Mouse (Mus musculus) testis, adult 2 months (tissue): ENCODE measurements at regions not wholly inside any gene's neighbourhood (a gene's known extent, or its start where the extent isn't known, plus 50 kb on each side); places are given as distances from the start of the nearest gene placed in this dataset.
A peak's percentile ranks its signal among the peaks of the same experiment; 100 is the strongest.

Experiments used
- H3K27ac ChIP-seq: fragments of 200-500 bp; 2 replicates; pipeline ENCODE4 v1.5.1; 2012; ENCODE audit warnings: low read depth, low read length; ENCODE audit not compliant: control insufficient read depth, insufficient read depth
- H3K27me3 ChIP-seq: fragments of 200-500 bp; 2 replicates; pipeline ENCODE4 v1.6.1; 2012; ENCODE audit warnings: mild to moderate bottlenecking, low read length, moderate library complexity; ENCODE audit not compliant: control insufficient read depth, insufficient read depth
- H3K36me3 ChIP-seq: fragments of 200-500 bp; 2 replicates; pipeline ENCODE4 v1.6.1; 2012; ENCODE audit warnings: mild to moderate bottlenecking, low read length; ENCODE audit not compliant: control insufficient read depth, insufficient read depth
- H3K4me1 ChIP-seq: fragments of 200-500 bp; 2 replicates; pipeline ENCODE4 v1.6.1; 2012; ENCODE audit warnings: low read length; ENCODE audit not compliant: control insufficient read depth, insufficient read depth
- H3K4me3 ChIP-seq: fragments of 200-500 bp; 2 replicates; pipeline ENCODE4 v1.5.1; 2012; ENCODE audit warnings: low read depth, mild to moderate bottlenecking, low read length, moderate library complexity, mixed read lengths; ENCODE audit not compliant: control insufficient read depth
- CTCF ChIP-seq: fragments of 200-500 bp; IDR thresholded peaks from 2 replicates; pipeline ENCODE4 v1.5.1; 2012; ENCODE audit warnings: low read depth, mild to moderate bottlenecking, inconsistent platforms, low read length, moderate library complexity; ENCODE audit not compliant: control insufficient read depth, insufficient read depth, insufficient replicate concordance
- POLR2A ChIP-seq: fragments of 200-500 bp; IDR thresholded peaks from 2 replicates; pipeline ENCODE4 v1.6.1; 2012; ENCODE audit warnings: low read depth, mild to moderate bottlenecking, inconsistent platforms, low read length, moderate library complexity; ENCODE audit not compliant: control insufficient read depth

DNA sequence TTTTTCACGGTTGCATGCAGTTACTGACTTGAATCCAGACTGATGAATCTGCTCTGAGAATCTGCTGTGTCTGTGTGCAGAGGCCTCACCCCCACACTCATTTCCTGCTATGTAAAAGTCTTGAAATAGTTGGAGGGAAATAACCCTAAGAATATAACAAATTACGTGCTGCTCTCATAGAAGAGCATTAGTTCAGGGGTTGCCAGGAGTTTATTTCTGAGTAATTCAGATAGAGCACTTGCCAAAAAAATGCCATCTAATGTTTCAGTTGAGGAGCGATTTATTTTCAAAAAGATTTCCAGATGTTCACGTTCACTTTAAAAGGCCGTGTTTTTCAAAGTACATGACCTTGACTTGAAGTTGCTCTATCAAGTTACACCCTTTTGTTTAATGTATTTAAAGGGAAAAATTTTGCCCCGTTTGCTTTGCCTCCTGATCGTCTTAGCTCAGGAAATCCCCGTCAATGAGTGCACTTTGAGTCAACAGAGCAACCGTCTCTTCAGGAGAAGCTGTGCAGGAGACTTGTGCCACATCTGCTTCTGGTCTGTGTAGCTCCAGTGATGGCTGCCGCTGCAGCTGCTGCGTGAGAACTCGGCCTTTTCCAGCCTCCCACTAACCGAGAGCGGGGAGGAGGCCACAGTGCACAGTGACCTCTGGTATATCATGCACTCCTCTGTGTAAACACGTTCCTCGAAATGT is 50.9 kb upstream of the Sec61g start:
- TF ChIP-seq POLR2A = no peak
- no peak for TF ChIP-seq CTCF
- Histone ChIP-seq H3K27ac (no peak overlapping the region), H3K4me3 (no peak overlapping the region), H3K27me3 (no peaks in the 10 kb centered on the region), H3K4me1 (no peaks in the 10 kb centered on the region), H3K36me3 (no peaks in the 10 kb centered on the region)

DNA sequence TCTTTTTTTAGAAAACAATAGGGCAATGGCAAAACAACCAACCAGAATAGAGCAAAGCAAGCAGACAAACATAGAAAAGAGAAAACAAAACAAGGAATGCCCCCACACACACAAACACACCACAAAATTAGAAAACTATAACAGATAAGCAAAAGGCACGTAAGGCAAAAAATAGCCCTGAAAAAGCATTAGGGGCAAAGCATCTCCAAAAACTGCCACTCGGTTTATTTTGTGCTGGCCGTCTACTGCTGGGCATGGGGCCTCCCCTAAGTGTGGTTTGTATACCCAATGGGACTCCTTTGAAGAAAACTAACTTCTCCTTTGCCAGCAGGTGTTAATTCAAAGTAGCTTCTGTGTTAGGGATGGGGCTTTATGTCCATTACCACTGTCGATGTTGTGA is 53.4 kb upstream of the Sec61g start:
- H3K27ac ChIP-seq = no peak overlapping the region
- no peaks in the 10 kb centered on the region for H3K27me3 ChIP-seq
- no peaks in the 10 kb centered on the region for H3K4me1 ChIP-seq
- H3K4me3 ChIP-seq = no peak overlapping the region
- TF ChIP-seq CTCF (no peak), POLR2A (no peak)
- no peaks in the 10 kb centered on the region for H3K36me3 ChIP-seq

DNA sequence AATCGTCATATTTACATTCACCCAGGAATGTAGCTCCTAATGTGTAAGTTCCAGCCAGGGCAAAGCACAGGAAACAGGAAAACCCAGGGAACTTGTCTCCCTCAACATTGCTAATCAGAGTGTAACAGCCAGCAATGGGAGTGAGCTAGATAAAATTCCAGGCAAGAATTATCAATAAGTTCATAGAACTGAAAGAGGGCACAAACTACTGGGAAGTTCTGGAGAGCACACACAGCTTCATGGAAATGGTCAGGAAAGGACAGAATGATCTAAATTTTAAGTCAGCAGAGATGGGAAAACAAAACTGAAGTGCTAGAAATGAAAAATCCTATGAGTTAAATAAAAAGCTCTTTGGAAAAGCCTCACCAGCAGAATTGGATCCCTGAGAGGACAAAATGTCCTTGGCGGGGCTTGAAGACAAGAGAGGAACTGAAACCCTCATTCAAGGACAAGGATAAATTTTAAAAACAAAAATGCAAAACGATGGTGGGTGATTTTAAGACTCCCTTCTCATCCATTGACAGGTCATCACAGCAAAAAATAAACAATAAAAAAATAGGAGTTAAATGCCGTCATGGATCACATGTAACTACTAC is 80.9 kb upstream of the Sec61g start:
- Histone ChIP-seq H3K4me1 (peaks cover 18% of the 10 kb centered on the region), H3K27me3 (no peaks in the 10 kb centered on the region), H3K4me3 (no peak overlapping the region), H3K36me3 (no peaks in the 10 kb centered on the region), H3K27ac (0 out of 2 replicates have a peak overlapping the region, but pooled peaks have one; percentile 1)
- TF ChIP-seq CTCF (no peak), POLR2A (no peak)

DNA sequence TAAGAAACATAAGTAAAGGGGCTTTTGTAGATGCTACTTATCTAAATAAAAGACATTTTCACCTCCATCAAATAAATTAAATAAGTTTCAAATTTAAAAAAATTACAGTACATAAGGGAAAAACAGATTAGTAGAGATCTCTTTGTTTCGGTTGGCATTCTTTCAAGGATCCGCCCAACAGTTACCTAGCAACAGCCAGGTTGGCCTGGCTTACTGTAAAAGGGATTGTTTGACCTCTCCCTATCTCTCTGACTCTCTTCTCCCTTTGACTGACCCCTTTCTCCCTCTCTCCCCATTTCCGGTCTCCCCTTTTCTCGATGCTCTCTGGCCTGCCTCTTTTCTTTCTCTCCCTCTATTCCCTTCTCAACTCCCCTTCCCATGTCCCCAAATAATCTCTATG is 82.3 kb upstream of the Sec61g start:
- Histone ChIP-seq H3K4me3 (peak overlapping the region; percentile 69), H3K4me1 (peaks cover 18% of the 10 kb centered on the region), H3K36me3 (no peaks in the 10 kb centered on the region), H3K27ac (peak overlapping the region; percentile 39; the same call in 1 of the 2 replicates), H3K27me3 (no peaks in the 10 kb centered on the region)
- TF ChIP-seq CTCF = no peak
- no peak for TF ChIP-seq POLR2A

DNA sequence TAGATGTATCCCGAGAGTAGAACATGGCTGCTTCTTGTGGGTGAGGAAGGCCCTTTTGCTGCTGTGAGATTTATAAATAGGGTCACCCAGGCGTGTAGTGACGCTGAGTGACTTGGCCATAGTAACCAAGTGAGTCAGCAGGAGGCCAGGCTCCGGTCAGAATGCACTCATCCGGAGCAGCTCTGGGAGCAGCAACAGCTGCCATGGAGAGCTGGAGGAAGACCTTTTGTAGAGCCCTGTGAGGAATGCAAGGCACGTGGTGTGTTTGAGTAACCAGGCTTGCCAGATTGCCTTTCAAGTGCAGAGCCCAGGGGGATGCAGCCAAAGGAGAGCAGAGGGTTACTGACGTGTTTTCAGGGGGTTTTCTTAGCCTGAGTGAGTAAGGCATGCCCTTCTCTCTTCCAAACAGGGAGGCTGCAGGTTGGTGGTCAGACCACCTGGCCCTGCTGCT is 83.2 kb upstream of the Sec61g start:
- Histone ChIP-seq H3K27ac (peak overlapping the region; percentile 10; the same call in 1 of the 2 replicates), H3K36me3 (no peaks in the 10 kb centered on the region), H3K4me1 (peaks cover 18% of the 10 kb centered on the region), H3K27me3 (no peaks in the 10 kb centered on the region), H3K4me3 (peak overlapping the region; percentile 62)
- TF ChIP-seq POLR2A = no peak
- TF ChIP-seq CTCF = no peak

DNA sequence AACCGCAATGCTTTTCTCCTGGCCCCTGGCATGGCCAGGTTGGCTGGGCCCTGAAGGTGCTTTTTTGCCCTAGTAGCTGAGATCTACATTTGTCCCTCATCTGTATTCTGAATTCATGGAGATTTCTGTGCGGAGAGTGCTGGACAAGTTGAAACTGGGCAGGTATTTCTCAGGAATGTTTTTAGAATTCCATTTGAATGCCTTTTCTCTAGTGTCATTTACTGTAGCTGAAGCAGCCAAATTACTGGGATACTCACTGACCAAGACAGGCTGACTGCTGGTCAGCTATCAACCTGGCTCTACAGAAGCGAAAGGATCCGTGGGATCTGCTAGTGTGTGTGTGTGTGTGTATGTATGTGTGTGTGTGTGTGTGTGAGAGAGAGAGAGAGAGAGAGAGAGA is 83.7 kb upstream of the Sec61g start:
- Histone ChIP-seq H3K36me3 (no peaks in the 10 kb centered on the region), H3K4me3 (peak overlapping the region; percentile 62), H3K4me1 (peaks cover 18% of the 10 kb centered on the region), H3K27me3 (no peaks in the 10 kb centered on the region), H3K27ac (peak overlapping the region; percentile 10; the same call in 1 of the 2 replicates)
- TF ChIP-seq POLR2A (no peak), CTCF (no peak)

DNA sequence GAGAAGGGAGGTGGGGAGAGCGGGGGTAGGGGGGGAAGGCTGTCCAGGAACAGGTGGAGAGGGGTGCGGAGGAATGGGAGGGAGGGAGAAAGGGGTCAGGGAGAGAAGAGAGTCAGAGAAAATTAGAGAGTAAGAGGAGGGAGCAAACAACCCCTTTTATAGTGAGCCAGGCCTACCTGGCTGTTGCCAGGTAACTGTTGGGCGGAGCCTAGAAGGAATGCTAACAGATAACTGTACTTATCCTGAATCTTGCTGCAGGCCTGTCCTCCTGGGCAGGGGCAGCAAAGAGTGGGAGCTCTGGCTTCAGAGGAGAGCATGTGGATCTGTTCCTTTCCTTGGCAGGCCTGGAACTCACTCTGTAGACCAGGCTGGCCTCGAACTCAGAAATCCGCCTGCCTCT is 84.5 kb upstream of the Sec61g start:
- Histone ChIP-seq H3K27ac (no peak overlapping the region), H3K27me3 (no peaks in the 10 kb centered on the region), H3K4me1 (peaks cover 18% of the 10 kb centered on the region), H3K36me3 (no peaks in the 10 kb centered on the region), H3K4me3 (peak overlapping the region; percentile 53)
- TF ChIP-seq CTCF (no peak), POLR2A (no peak)
